Mouse (Mus musculus) cerebellum, postnatal 36 days (tissue): ENCODE data around the gene Mapk1ip1.
A peak's percentile ranks its signal among the peaks of the same experiment; 100 is the strongest.

Experiments used
- DNase-seq, 2 experiments: peaks; one replicate each; pipeline ENCODE4 v3.0.0; 2021 to 2022; ENCODE audit warnings: mixed read lengths in 2 of 2

The Mapk1ip1 gene

GRCm38 (mm10) chr7:138835028-138835427 is 11.0 kb downstream of the Mapk1ip1 start:
- no peak for DNase-seq

GRCm38 (mm10) chr7:138827812-138828211 is 18.3 kb downstream of the Mapk1ip1 start:
- DNase-seq: peak; percentile 76 to 79

- DNase-seq: no peak
Measured at GRCm38 (mm10) chr7:138824995-138825756, 20.9 kb downstream of the Mapk1ip1 start.

- DNase-seq: no peak
Measured at GRCm38 (mm10) chr7:138824423-138824822, 21.6 kb downstream of the Mapk1ip1 start.

DNA sequence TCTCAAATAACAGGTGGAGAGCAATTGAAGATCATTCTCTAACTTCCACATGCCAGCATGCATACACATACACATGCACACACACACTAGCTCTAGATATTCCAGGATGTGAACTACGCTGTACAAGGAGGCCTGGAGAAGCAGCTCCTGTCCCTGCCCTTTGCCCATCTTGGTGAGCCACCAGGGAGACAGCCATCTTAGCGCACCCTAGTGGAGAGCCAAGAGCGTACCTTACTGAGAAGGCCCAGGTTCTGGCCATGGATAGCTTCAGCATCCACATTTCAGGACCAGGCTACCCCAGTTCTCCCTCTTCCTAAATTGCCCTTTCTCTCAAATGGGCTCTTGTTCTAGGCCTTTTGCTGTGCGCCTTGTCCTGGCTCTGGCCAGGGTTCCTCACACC is 27.8 kb downstream of the Mapk1ip1 start:
- DNase-seq: peak in 1 of 2 experiments; percentile 16

DNA sequence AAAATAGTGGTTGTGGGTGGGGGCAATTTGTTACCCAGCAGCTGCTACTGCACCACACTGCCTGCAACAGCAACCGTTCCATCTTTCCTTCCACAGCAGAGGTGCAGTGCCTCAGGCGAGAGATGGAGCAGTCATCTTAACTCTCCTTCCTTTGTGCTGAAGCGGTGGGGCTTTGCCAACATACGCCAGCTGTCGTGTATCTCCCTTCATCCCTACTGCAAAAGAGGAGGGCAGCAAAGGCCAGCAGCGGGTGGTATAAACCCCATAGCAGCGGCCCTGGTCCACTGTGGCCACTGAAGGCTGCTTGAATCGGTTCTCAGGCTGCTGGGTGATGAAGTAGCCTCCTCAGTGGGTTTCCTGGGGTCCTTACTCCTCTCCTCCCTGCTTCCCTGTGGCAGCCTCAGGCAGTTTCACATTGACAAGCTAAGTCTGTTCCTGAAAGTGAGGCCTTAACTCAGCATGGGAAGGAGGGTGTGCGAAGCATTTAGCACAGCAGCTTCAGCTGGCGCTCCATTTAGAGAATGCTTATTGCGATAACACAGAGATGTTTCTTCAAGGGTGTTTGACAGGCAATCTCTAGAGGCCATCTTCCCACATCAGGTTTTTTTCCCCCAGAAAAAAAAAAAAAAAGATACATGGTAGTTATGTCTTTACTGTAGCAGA is 32.7 kb downstream of the Mapk1ip1 start:
- no peak for DNase-seq

DNA sequence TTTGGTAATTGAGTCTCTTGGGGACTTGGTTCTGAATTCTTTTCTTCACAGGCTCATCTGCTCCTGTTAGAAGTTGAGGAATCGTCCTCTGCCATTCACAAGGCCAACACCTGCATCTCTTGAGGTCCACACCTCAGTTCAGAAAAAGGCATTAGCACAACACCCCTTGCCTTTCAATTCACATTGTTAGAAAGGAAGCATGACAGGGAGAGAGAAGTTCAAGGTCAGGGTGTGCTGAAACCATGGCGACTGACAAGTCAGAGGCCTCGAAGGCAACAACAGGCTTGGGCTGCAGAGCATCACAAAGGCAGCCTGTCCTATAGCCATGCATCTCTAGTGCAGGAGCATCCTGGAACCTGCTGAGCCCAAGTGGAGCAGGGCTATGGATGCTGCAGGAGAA is 38.9 kb downstream of the Mapk1ip1 start:
- DNase-seq: no peak

DNA sequence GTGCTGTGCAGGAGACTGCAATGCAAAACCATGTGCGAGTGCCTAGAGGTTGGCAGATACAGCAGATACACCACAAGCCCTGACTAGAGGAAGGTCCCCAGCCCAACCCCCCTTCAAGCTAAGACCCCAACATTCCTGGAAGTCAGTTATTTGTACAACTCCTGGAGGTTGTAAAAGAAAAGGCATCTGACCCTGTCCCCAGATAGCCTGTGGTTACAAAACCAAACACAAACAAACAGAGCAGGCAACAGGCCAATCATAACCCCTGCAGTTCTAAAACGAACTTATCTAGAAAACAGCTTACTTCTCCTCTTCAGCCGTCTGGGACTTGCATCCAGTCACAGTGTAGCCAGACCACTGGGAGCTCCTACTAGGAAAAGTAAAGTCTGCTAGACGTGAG is 42.7 kb downstream of the Mapk1ip1 start:
- DNase-seq: no peak

DNA sequence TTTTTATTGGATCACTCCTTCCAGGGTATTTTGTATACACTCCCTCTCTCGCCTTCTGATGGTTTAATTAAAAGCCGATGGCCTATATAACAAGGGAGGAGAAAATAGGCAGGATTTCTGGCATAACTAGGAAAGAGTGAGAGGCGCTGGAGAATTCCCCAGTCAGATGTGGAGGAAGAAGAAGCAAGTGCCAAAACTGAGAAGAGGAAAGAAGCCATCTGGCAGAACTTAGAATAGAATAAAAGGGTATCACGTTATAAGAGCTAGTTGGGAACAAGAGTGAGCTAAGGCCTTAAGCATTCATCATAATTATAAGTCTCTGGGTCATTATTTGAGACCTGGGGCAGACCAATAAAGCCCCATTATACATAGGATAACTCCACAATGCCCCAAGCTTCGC is 58.0 kb downstream of the Mapk1ip1 start:
- DNase-seq: no peak
